Mouse (Mus musculus): ENCODE measurements around the gene Zbtb25. TPM values are rescaled to one million over a fixed set of nuclear protein-coding genes. Genes with fewer than 3 reads are reported as not detected.

Zbtb25 gene
- polyA plus RNA-seq, 1 experiment from 2014 or later = 20.3 TPM

DNA sequence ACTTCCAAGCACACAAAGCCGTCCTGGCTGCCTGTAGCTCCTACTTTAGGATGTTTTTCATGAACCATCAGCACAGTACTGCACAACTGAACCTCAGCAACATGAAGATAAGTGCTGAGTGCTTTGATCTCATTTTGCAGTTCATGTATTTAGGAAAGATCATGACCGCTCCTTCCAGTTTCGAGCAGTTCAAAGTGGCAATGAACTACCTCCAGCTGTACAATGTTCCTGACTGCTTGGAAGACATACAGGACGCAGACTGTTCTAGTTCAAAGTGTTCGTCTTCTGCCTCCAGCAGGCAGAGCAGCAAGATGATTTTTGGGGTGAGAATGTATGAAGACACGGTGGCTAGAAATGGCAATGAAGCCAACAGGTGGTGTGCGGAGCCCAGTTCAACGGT, 15.9 kb upstream of the Zbtb25 start:
- Histone ChIP-seq H3K9ac (ENCODE audit: low read length) (no peak overlapping the region), H3K27ac (ENCODE audit: low read depth, low read length) (no peak overlapping the region), H3K36me3 (ENCODE audit: control insufficient read depth, insufficient read depth, low read length) (peaks cover 22% of the 10 kb centered on the region), H3K27me3 (replicated peaks; ENCODE audit: control insufficient read depth, insufficient read depth, low read length) (no peaks in the 10 kb centered on the region), H3K9me3 (replicated peaks; ENCODE audit: control insufficient read depth, low read length) (no peaks in the 10 kb centered on the region), H3K4me3 (ENCODE audit: low read depth, low read length) (no peak overlapping the region), H3K4me1 (ENCODE audit: control insufficient read depth, insufficient read depth, low read length) (no peaks in the 10 kb centered on the region), H3K4me2 (ENCODE audit: low read length) (no peak overlapping the region)
- no peak for ATAC-seq
- WGBS = 96% methylated on average over 8 of the region's 8 CpGs
- DNase-seq (ENCODE audit: low spot score) = no peak

DNA sequence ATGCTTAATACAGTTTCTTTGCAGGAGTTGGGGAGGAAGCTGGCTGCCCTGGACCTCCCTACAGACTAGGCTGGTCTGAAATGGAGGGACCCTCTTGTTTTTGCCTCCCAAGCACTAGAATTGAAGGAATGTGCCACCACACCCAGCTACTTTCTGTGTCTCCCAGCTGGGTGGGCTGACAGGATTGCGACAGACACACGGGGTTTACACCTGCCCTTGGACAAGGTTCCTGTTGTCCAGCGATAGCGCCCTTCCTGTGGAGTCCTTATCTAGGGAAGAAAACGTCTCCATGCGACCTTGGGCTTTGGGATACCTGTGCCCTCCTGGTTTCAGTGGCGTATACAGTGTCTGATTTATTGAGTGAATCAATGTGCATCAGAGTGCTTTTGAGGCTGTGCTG, 10.7 kb upstream of the Zbtb25 start:
- Histone ChIP-seq H3K36me3 (ENCODE audit: control insufficient read depth, insufficient read depth, low read length) (peaks cover under 1% of the 10 kb centered on the region; the same call in 1 of the 2 replicates), H3K9me3 (replicated peaks; ENCODE audit: control insufficient read depth, low read length) (no peaks in the 10 kb centered on the region), H3K27me3 (replicated peaks; ENCODE audit: control insufficient read depth, insufficient read depth, low read length) (no peaks in the 10 kb centered on the region), H3K9ac (ENCODE audit: low read length) (no peak overlapping the region), H3K4me1 (ENCODE audit: control insufficient read depth, insufficient read depth, low read length) (no peaks in the 10 kb centered on the region), H3K4me2 (ENCODE audit: low read length) (no peak overlapping the region), H3K27ac (ENCODE audit: low read depth, low read length) (no peak overlapping the region), H3K4me3 (ENCODE audit: low read depth, low read length) (no peak overlapping the region)
- DNase-seq (ENCODE audit: low spot score) (no peak), ATAC-seq (no peak)
- 94% methylated on average over 7 of the region's 7 CpGs for WGBS

DNA sequence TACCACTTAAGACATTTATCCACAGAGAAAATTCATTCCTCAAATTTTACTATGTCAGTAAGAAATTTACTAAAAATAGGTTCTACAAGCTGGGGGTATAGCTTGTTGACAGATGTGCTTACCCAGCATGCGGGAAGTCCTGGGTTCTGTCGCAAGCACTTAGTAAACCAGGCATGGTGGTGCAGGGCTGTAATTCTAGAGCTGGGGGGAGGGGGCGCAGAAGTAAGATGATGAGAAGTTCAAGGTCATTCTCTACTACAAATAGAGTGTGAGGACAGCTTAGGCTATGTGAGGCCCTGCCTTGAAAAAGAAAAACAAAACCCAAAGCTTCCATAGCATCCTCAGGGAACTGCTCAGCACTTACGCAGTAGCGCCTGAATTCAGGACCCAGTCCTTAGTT, 9.2 kb upstream of the Zbtb25 start:
- Histone ChIP-seq H3K4me2 (ENCODE audit: low read length) (no peak overlapping the region), H3K27ac (ENCODE audit: low read depth, low read length) (no peak overlapping the region), H3K9me3 (replicated peaks; ENCODE audit: control insufficient read depth, low read length) (no peaks in the 10 kb centered on the region), H3K27me3 (replicated peaks; ENCODE audit: control insufficient read depth, insufficient read depth, low read length) (no peaks in the 10 kb centered on the region), H3K4me3 (ENCODE audit: low read depth, low read length) (no peak overlapping the region), H3K4me1 (ENCODE audit: control insufficient read depth, insufficient read depth, low read length) (no peaks in the 10 kb centered on the region), H3K9ac (ENCODE audit: low read length) (no peak overlapping the region), H3K36me3 (ENCODE audit: control insufficient read depth, insufficient read depth, low read length) (no peaks in the 10 kb centered on the region)
- 97% methylated on average over 5 of the region's 5 CpGs for WGBS
- DNase-seq (ENCODE audit: low spot score) = no peak
- no peak for ATAC-seq

DNA sequence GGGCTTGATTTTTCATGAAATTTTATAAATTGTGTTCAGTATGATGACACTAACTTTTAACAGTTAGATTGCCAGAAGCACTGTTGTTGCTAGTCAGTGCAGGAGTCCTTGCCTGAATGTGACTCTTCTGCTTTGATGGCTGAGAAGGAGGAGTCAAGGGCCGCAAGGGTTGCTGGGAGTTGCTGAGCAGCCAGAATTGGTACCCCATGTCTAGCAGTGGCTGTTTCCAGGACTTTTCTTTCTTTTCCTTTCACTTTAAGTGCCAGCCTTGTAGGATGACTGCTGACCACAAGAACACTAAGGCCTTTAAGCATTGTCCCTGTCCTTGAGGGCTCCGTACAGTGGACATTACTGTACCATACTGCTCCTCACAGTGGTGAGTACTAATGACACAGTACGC, 8.3 kb upstream of the Zbtb25 start:
- Histone ChIP-seq H3K4me2 (ENCODE audit: low read length) (no peak overlapping the region), H3K27me3 (replicated peaks; ENCODE audit: control insufficient read depth, insufficient read depth, low read length) (no peaks in the 10 kb centered on the region), H3K4me3 (ENCODE audit: low read depth, low read length) (no peak overlapping the region), H3K27ac (ENCODE audit: low read depth, low read length) (no peak overlapping the region), H3K36me3 (ENCODE audit: control insufficient read depth, insufficient read depth, low read length) (no peaks in the 10 kb centered on the region), H3K9ac (ENCODE audit: low read length) (no peak overlapping the region), H3K4me1 (ENCODE audit: control insufficient read depth, insufficient read depth, low read length) (no peaks in the 10 kb centered on the region), H3K9me3 (replicated peaks; ENCODE audit: control insufficient read depth, low read length) (no peaks in the 10 kb centered on the region)
- DNase-seq (ENCODE audit: low spot score) (no peak), ATAC-seq (no peak)
- 91% methylated on average over 3 of the region's 3 CpGs for WGBS

DNA sequence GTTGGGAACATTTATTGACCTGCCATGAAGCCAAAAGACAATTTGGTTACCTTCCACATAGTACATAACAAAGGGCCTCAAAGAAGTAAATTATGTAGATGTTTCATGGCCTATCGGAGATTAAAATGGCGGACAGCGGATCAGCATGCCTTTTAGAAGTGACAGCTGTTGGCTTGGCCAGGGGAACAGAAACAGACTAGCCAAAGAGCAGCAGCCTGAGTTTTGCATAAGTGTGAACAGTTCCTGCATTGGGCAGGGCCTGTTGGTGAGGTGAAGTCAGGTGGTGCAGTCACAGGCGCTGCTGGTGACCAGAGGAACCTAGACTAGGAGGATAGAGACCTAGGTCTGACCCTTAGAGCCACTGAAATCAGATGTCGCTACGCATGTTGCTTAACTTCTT, 7.7 kb upstream of the Zbtb25 start:
- no peak overlapping the region for H3K4me2 ChIP-seq (ENCODE audit: low read length)
- no peak overlapping the region for H3K9ac ChIP-seq (ENCODE audit: low read length)
- no peaks in the 10 kb centered on the region for H3K9me3 ChIP-seq (replicated peaks; ENCODE audit: control insufficient read depth, low read length)
- ATAC-seq (no peak), DNase-seq (ENCODE audit: low spot score) (no peak)
- H3K36me3 ChIP-seq (ENCODE audit: control insufficient read depth, insufficient read depth, low read length) = no peaks in the 10 kb centered on the region
- H3K4me3 ChIP-seq (ENCODE audit: low read depth, low read length) = no peak overlapping the region
- H3K27ac ChIP-seq (ENCODE audit: low read depth, low read length) = no peak overlapping the region
- H3K27me3 ChIP-seq (replicated peaks; ENCODE audit: control insufficient read depth, insufficient read depth, low read length) = no peaks in the 10 kb centered on the region
- 94% methylated on average over 6 of the region's 6 CpGs for WGBS
- peaks cover 2% of the 10 kb centered on the region; the same call in 1 of the 2 replicates for H3K4me1 ChIP-seq (ENCODE audit: control insufficient read depth, insufficient read depth, low read length)

DNA sequence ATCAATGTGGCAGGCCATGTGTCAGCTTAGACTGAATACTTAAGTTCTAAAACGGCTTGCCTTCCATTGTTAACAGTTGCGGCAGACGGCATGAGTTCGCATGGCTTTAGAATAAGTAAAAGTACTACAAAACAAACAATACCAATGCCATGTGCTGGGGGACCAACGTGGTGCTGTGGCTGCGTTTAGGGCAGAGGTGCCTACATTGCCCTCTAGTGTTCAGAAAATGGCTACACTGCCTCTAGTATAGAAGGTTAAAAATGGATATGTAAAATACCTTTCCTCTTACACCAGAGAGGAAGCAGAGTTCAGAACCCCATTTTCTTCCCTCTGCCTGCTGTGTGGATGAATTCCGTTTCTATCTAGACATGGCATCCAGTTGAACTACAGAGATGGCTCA, 7.2 kb upstream of the Zbtb25 start:
- H3K9me3 ChIP-seq (replicated peaks; ENCODE audit: control insufficient read depth, low read length) = no peaks in the 10 kb centered on the region
- H3K4me2 ChIP-seq (ENCODE audit: low read length) = no peak overlapping the region
- H3K4me3 ChIP-seq (ENCODE audit: low read depth, low read length) = no peak overlapping the region
- H3K27me3 ChIP-seq (replicated peaks; ENCODE audit: control insufficient read depth, insufficient read depth, low read length) = no peaks in the 10 kb centered on the region
- no peaks in the 10 kb centered on the region for H3K36me3 ChIP-seq (ENCODE audit: control insufficient read depth, insufficient read depth, low read length)
- H3K27ac ChIP-seq (ENCODE audit: low read depth, low read length) = no peak overlapping the region
- ATAC-seq (0 out of 2 replicates have a peak, but pooled peaks have one; percentile 47), DNase-seq (ENCODE audit: low spot score) (peak; percentile 58)
- WGBS = 42% methylated on average over 7 of the region's 7 CpGs
- H3K9ac ChIP-seq (ENCODE audit: low read length) = no peak overlapping the region
- H3K4me1 ChIP-seq (ENCODE audit: control insufficient read depth, insufficient read depth, low read length) = peaks cover 6% of the 10 kb centered on the region; the same call in 1 of the 2 replicates

DNA sequence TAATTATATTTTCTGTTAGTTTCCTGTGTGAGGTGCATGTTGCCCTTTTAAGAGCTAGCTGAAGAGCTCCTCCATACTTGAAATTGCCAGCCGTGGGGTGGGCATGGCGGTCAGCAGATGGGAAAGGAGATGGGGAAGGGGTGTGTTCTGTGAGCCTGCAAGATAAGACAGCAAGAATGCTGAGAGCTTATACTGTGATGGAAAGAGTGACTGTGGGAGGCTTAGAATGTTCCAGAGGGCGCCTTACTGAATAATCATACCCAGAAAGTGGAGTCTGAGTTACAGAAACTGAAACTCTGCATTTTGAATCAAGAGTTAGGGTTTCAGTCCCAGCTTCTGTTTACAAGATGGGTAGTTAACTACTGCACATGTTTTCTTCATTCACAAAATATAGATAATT, 6.1 kb upstream of the Zbtb25 start:
- 90% methylated on average over 3 of the region's 3 CpGs for WGBS
- ATAC-seq = no peak

DNA sequence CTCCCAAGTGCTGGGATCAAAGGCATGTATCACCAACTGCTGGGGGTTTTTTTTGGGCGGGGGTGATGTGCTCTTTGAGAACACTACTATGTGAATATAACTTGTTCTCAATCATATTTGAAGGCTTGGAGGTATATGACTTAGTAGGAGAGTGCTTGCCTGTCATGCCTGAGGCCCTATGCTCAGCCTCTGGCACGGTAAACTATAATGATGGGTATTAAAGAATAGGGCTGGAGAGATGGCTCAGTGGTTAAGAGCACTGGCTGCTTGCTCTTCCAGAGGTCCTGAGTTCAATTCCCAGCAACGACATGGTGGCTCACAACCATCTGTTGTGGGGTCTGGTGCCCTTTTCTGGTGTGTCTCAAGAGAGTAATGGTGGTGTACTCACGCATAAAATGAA, 5.5 kb upstream of the Zbtb25 start:
- Histone ChIP-seq H3K9ac (ENCODE audit: low read length) (no peak overlapping the region), H3K4me1 (ENCODE audit: control insufficient read depth, insufficient read depth, low read length) (peaks cover 9% of the 10 kb centered on the region; the same call in 1 of the 2 replicates), H3K9me3 (replicated peaks; ENCODE audit: control insufficient read depth, low read length) (no peaks in the 10 kb centered on the region), H3K27me3 (replicated peaks; ENCODE audit: control insufficient read depth, insufficient read depth, low read length) (no peaks in the 10 kb centered on the region), H3K4me3 (ENCODE audit: low read depth, low read length) (no peak overlapping the region), H3K36me3 (ENCODE audit: control insufficient read depth, insufficient read depth, low read length) (no peaks in the 10 kb centered on the region), H3K27ac (ENCODE audit: low read depth, low read length) (no peak overlapping the region), H3K4me2 (ENCODE audit: low read length) (no peak overlapping the region)
- no peak for DNase-seq (ENCODE audit: low spot score)
- 89% methylated on average over 4 of the region's 4 CpGs for WGBS
- ATAC-seq = no peak

More for the DNA sequence above, 6.1 kb upstream of the Zbtb25 start:
- no peaks in the 10 kb centered on the region for H3K36me3 ChIP-seq (ENCODE audit: control insufficient read depth, insufficient read depth, low read length)
- no peaks in the 10 kb centered on the region for H3K27me3 ChIP-seq (replicated peaks; ENCODE audit: control insufficient read depth, insufficient read depth, low read length)
- no peak overlapping the region for H3K9ac ChIP-seq (ENCODE audit: low read length)
- H3K4me1 ChIP-seq (ENCODE audit: control insufficient read depth, insufficient read depth, low read length) = peaks cover 9% of the 10 kb centered on the region; the same call in 1 of the 2 replicates
- no peak overlapping the region for H3K4me3 ChIP-seq (ENCODE audit: low read depth, low read length)
- no peak for DNase-seq (ENCODE audit: low spot score)
- H3K9me3 ChIP-seq (replicated peaks; ENCODE audit: control insufficient read depth, low read length) = no peaks in the 10 kb centered on the region
- H3K27ac ChIP-seq (ENCODE audit: low read depth, low read length) = no peak overlapping the region
- H3K4me2 ChIP-seq (ENCODE audit: low read length) = no peak overlapping the region

DNA sequence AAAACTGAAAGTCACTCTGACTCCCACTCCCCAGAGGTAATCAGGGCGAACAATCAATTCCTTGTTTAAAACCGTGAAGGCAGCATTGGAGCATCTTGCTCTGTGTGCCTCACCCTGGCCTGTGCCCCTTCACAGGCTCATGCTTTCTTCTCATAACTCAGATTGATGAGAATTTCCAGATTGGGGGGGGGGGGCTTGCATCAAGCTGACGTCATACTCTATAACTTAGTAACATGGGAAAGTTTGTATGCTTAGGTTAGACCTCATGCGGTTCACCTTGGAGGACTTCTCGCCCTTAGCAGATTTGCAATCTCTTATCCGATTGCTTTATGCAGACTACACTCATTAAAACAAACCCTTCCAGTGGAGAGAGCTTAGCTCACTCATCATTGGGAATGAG, 4.6 kb upstream of the Zbtb25 start:
- DNase-seq (ENCODE audit: low spot score) = no peak
- WGBS = 76% methylated on average over 6 of the region's 6 CpGs

More for the DNA sequence above, 4.6 kb upstream of the Zbtb25 start:
- Histone ChIP-seq H3K9ac (ENCODE audit: low read length) (no peak overlapping the region), H3K27ac (ENCODE audit: low read depth, low read length) (no peak overlapping the region), H3K4me3 (ENCODE audit: low read depth, low read length) (no peak overlapping the region), H3K36me3 (ENCODE audit: control insufficient read depth, insufficient read depth, low read length) (no peaks in the 10 kb centered on the region), H3K9me3 (replicated peaks; ENCODE audit: control insufficient read depth, low read length) (no peaks in the 10 kb centered on the region), H3K4me2 (ENCODE audit: low read length) (no peak overlapping the region), H3K27me3 (replicated peaks; ENCODE audit: control insufficient read depth, insufficient read depth, low read length) (no peaks in the 10 kb centered on the region), H3K4me1 (ENCODE audit: control insufficient read depth, insufficient read depth, low read length) (peaks cover 9% of the 10 kb centered on the region; the same call in 1 of the 2 replicates)
- no peak for ATAC-seq
